Mouse (Mus musculus): Measurements from ENCODE around the gene Gm8113. TPM values are rescaled to one million over a fixed set of nuclear protein-coding genes. Genes with fewer than 3 reads are reported as not detected.
"Not testable (repeated sequence)": the region's sequence is repeated elsewhere in the genome, so short reads cannot be mapped to it uniquely, and the experiment has no call there.

Gm8113 gene
- polyA plus RNA-seq, 1 experiment from 2014 or later: 2.7 TPM

DNA sequence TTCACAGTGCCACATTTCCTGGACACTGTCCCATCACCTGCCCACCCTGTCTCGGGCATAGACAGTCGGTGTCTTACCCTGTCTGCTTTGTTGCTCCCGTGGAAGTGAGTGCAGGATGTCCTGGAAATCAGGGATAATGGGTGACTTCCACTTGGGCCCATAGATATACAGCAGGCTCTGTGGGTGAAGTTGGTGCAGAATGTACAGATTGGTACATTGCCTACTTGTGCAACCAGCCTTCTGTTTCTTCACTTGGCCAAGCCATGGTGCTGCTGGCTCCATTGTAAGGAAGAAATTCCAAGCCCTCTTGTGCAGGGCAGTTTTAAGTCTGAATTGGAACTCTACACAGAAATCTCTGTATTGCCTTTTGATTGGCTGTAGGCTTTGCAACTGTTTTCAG lies 1.7 kb upstream of the Gm8113 start, which contains the start of gene Ear10:
Ear10 (minus strand) TSS at position 101 of the 400 bp plus-strand sequence.
- H3K4me2 ChIP-seq (ENCODE audit: low read depth, low read length); H3K27me3 ChIP-seq (ENCODE audit: insufficient read depth, low read length); H3K9ac ChIP-seq (replicated peaks); H3K4me1 ChIP-seq (ENCODE audit: insufficient read depth); H3K4me3 ChIP-seq (ENCODE audit: low read depth, low read length); H3K9me3 ChIP-seq (ENCODE audit: low read length); H3K27ac ChIP-seq (ENCODE audit: low read depth); H3K36me3 ChIP-seq (replicated peaks; ENCODE audit: insufficient read depth, low read length); ATAC-seq; DNase-seq: not testable (repeated sequence)
- 63% methylated on average over 3 of the region's 3 CpGs for WGBS (ENCODE audit: insufficient replicate concordance)

DNA sequence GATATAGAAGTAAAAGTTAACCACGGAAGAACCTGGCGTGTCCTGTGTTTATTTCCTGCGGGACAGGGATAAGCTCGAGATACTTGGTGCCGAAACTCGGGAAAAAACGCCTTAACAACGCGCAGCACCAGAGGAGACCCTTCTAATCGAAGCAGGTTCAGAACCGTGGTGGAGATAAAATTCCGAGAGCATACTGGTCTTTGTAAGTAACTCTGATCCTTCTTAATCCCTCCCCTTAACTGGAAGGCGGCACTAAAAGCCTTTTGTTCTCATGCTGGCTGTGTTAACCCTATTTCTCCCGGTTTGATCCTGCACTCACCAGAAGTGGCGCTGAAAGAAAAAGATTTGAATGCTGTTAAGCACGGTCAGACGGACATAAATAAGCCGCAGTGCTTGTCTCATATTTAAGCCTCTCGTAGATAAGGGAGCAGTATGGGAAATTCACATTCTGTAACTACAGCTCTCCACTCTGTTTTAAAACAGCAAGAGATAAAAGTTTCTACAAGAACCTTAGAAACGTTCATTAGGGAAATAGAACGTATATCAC lies 287 bp downstream of the Gm8113 start:
- 0 out of 2 replicates have a peak, but pooled peaks have one; percentile 53 for ATAC-seq
- H3K4me1 ChIP-seq (ENCODE audit: insufficient read depth); H3K27me3 ChIP-seq (ENCODE audit: insufficient read depth, low read length); DNase-seq; H3K9me3 ChIP-seq (ENCODE audit: low read length); H3K36me3 ChIP-seq (replicated peaks; ENCODE audit: insufficient read depth, low read length): not testable (repeated sequence)
- H3K27ac ChIP-seq (ENCODE audit: low read depth): peak overlapping the region; percentile 72
- peak overlapping the region; percentile 69 for H3K4me2 ChIP-seq (ENCODE audit: low read depth, low read length)
- peak overlapping the region; percentile 59 for H3K4me3 ChIP-seq (ENCODE audit: low read depth, low read length)
- WGBS (ENCODE audit: insufficient replicate concordance): 3% methylated on average over 21 of the region's 21 CpGs
- H3K9ac ChIP-seq (replicated peaks): peak overlapping the region; percentile 67

DNA sequence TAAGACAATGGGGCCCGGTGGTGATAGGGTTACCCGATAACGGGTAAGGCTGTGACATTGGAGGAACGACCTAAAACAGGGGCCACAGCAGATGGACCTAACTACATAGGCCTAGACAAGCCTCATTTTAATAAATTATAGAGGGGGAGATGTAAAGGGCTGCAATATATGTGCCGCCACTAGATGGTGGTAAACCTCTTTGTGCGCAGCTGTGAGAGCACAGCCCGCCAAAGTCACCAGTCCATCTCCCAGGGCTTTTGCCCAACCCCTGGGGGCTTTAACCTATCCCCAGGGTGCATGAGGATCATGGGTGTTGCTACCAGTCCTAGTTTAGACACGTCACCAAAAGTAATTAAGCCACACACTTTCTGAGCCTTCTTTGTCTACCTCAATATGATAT lies 7.8 kb downstream of the Gm8113 start:
- H3K9me3 ChIP-seq (ENCODE audit: low read length); H3K4me2 ChIP-seq (ENCODE audit: low read depth, low read length); H3K9ac ChIP-seq (replicated peaks); ATAC-seq; H3K4me3 ChIP-seq (ENCODE audit: low read depth, low read length); H3K27me3 ChIP-seq (ENCODE audit: insufficient read depth, low read length); H3K4me1 ChIP-seq (ENCODE audit: insufficient read depth); H3K36me3 ChIP-seq (replicated peaks; ENCODE audit: insufficient read depth, low read length); H3K27ac ChIP-seq (ENCODE audit: low read depth): not testable (repeated sequence)
- WGBS (ENCODE audit: insufficient replicate concordance): 18% methylated on average over 8 of the region's 8 CpGs
- TF ChIP-seq CTCF (IDR thresholded peaks at IDR 0.05; ENCODE audit: low read depth): peak; percentile 74
- DNase-seq: peak; percentile 48

DNA sequence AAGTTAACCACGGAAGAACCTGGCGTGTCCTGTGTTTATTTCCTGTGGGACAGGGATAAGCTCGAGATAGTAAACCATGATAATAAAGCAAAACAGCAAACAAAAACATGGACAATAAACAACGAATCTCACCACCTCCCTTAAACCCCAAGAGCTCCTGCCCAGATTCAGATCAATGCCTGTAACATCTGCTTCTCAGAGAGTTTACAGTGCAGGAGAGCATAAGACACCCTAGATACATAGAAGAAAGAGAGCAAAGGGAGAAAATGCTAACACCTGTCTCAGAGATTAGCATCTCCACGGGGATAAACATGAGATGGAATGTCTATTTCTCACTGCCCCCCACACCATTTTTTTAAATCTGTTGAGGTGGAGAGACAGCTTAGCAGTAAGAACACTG lies 8.2 kb downstream of the Gm8113 start:
- not testable (repeated sequence) for H3K9ac ChIP-seq (replicated peaks); H3K9me3 ChIP-seq (ENCODE audit: low read length); ATAC-seq; DNase-seq; H3K4me1 ChIP-seq (ENCODE audit: insufficient read depth); H3K27me3 ChIP-seq (ENCODE audit: insufficient read depth, low read length); H3K4me3 ChIP-seq (ENCODE audit: low read depth, low read length); H3K27ac ChIP-seq (ENCODE audit: low read depth); H3K4me2 ChIP-seq (ENCODE audit: low read depth, low read length); H3K36me3 ChIP-seq (replicated peaks; ENCODE audit: insufficient read depth, low read length)
- 54% methylated on average over 5 of the region's 5 CpGs for WGBS (ENCODE audit: insufficient replicate concordance)

DNA sequence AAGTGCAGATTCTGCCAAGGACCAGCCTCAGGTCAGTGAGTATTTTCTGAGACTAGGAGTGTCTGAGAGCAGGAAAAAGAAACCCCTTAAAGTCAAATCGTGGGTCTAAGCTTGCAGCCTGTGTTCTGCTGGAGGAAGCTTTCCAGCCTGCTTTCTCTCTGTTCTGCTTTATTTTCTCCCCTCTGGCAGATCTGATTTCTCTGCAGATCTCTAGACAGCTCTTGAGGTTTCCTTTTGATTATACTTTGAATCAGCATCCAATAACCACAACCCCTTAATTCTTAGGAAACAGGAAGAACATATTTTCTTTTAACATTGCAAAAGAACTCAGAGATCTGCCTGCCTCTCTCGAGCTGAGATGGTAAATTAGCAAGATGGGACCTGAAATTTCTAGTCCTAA lies 28.2 kb downstream of the Gm8113 start:
- H3K4me3 ChIP-seq (ENCODE audit: low read depth, low read length); H3K9ac ChIP-seq (replicated peaks); H3K4me2 ChIP-seq (ENCODE audit: low read depth, low read length); DNase-seq; H3K27ac ChIP-seq (ENCODE audit: low read depth); ATAC-seq; H3K36me3 ChIP-seq (replicated peaks; ENCODE audit: insufficient read depth, low read length); H3K9me3 ChIP-seq (ENCODE audit: low read length); H3K4me1 ChIP-seq (ENCODE audit: insufficient read depth); H3K27me3 ChIP-seq (ENCODE audit: insufficient read depth, low read length): not testable (repeated sequence)
- WGBS (ENCODE audit: insufficient replicate concordance): 40% methylated on average over 1 of the region's 2 CpGs

DNA sequence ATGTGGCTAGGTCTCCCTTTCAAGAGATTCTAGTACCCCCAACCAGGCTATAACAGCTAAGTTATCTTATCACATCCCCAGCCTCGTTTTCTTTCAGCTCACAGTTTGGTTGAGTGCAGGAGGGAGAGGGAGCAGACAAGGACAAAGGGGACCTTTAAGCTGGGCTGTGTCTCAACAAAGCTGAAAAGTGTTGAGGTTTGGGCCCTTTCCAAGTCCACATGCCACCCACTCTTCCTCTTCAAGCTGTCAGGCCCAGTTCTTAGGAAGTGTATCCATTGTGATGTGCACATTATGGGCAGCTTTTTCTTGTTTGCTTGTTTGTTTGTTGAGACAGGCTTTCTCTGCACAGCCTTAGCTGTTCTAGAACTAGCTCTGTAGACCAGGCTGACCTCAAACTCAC lies 29.9 kb downstream of the Gm8113 start:
- not testable (repeated sequence) for DNase-seq; H3K27ac ChIP-seq (ENCODE audit: low read depth); H3K4me2 ChIP-seq (ENCODE audit: low read depth, low read length); H3K4me3 ChIP-seq (ENCODE audit: low read depth, low read length); H3K9ac ChIP-seq (replicated peaks); H3K36me3 ChIP-seq (replicated peaks; ENCODE audit: insufficient read depth, low read length); H3K4me1 ChIP-seq (ENCODE audit: insufficient read depth); H3K9me3 ChIP-seq (ENCODE audit: low read length); H3K27me3 ChIP-seq (ENCODE audit: insufficient read depth, low read length); ATAC-seq
- no CpG with 5 or more reads among the region's 1 CpGs for WGBS (ENCODE audit: insufficient replicate concordance)

DNA sequence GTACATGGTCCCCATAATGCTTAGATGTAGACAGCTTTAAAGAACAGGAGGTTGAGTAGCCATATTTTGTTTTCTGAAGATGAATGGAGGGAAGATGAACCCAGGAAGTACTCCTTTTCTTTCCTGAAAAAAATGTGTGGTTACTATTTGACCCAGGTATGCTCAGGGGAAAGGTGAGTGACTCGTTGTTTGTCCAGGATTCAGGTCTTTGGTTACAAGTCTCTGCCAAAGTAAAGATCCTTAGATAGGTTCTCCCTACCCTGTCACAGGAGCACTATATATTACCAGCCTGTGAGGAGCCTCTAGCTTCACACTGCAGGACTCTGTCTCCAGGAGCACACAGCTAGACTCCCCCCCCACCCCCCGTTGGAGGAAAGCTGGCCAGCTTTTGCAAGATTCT lies 31.6 kb downstream of the Gm8113 start, which contains the start of gene Ang5:
Ang5 (plus strand) TSS at position 301 of the 400 bp plus-strand sequence.
- H3K4me1 ChIP-seq (ENCODE audit: insufficient read depth); H3K9me3 ChIP-seq (ENCODE audit: low read length); H3K4me2 ChIP-seq (ENCODE audit: low read depth, low read length); H3K4me3 ChIP-seq (ENCODE audit: low read depth, low read length); H3K36me3 ChIP-seq (replicated peaks; ENCODE audit: insufficient read depth, low read length); H3K9ac ChIP-seq (replicated peaks); ATAC-seq; DNase-seq; H3K27ac ChIP-seq (ENCODE audit: low read depth); H3K27me3 ChIP-seq (ENCODE audit: insufficient read depth, low read length): not testable (repeated sequence)
- WGBS (ENCODE audit: insufficient replicate concordance): no CpG with 5 or more reads among the region's 2 CpGs

Other genes starting within 250 kb of the Gm8113 start
- gene Gm8165, start 248.2 kb upstream of the Gm8113 start, polyA plus RNA-seq (2015; fragmentation: Nextera tagmentation; extraction: Ambion mirVana): not detected in 2 replicates
- 0.47 and 0.54 TPM in 2 replicates for gene Gm7324, start 227.6 kb upstream of the Gm8113 start, polyA plus RNA-seq (2015; fragmentation: Nextera tagmentation; extraction: Ambion mirVana)
- not detected in 2 replicates for gene Gm16506, start 197.9 kb upstream of the Gm8113 start, polyA plus RNA-seq (2015; fragmentation: Nextera tagmentation; extraction: Ambion mirVana)
- not detected in 2 replicates for gene Gm6526, start 177.5 kb upstream of the Gm8113 start, polyA plus RNA-seq (2015; fragmentation: Nextera tagmentation; extraction: Ambion mirVana)
- gene Gm8180, start 140.6 kb upstream of the Gm8113 start, polyA plus RNA-seq (2015; fragmentation: Nextera tagmentation; extraction: Ambion mirVana): not detected in 2 replicates
- gene Ear1, start 49.9 kb upstream of the Gm8113 start, polyA plus RNA-seq (2015; fragmentation: Nextera tagmentation; extraction: Ambion mirVana): 2.6 and 5.0 TPM in 2 replicates
- not detected in 2 replicates for gene Ear10, start 1.8 kb upstream of the Gm8113 start, polyA plus RNA-seq (2015; fragmentation: Nextera tagmentation; extraction: Ambion mirVana)
- gene Ang5, start 31.7 kb downstream of the Gm8113 start, polyA plus RNA-seq (2015; fragmentation: Nextera tagmentation; extraction: Ambion mirVana): not detected in 2 replicates
- gene Ang6, start 76.9 kb downstream of the Gm8113 start, polyA plus RNA-seq (2015; fragmentation: Nextera tagmentation; extraction: Ambion mirVana): not detected in 2 replicates
- 34.9 TPM in 2 replicates for gene Ear2, start 177.3 kb downstream of the Gm8113 start, polyA plus RNA-seq (2015; fragmentation: Nextera tagmentation; extraction: Ambion mirVana)
- gene Gm3327, start 198.5 kb downstream of the Gm8113 start, polyA plus RNA-seq (2015; fragmentation: Nextera tagmentation; extraction: Ambion mirVana): not detected in 2 replicates

Data from liver, postnatal 0 days (tissue).